Comparison of ENCODE assay signal across 8 mouse cellular contexts in genomic region chr13:90924072-90924471, GRCm38 (mm10). TPM values are rescaled to one million over a fixed set of nuclear protein-coding genes. Genes with fewer than 3 reads are reported as not detected.
DNase-seq lines count a peak whose midpoint lies in the region; ATAC-seq lines count a peak whose summit lies in the region.

No protein-coding gene starts in this region.

- peak overlapping the region; percentile 96 for H3K4me3 ChIP-seq in heart, embryonic 15.5 days
- H3K4me3 ChIP-seq in hindbrain, embryonic 14.5 days (replicated peaks; ENCODE audit: low read length) = peak overlapping the region; percentile 76
- H3K4me3 ChIP-seq in midbrain, embryonic 13.5 days (replicated peaks) = peak overlapping the region; percentile 78

- ATAC-seq in heart, embryonic 15.5 days (replicated peaks; ENCODE audit: insufficient number of reproducible peaks, insufficient read depth, low FRiP score, low read depth) = no peak
- ATAC-seq in hindbrain, embryonic 14.5 days (ENCODE audit: low FRiP score) = no peak
- ATAC-seq in midbrain, embryonic 13.5 days = no peak
- ATAC-seq in granulocyte monocyte progenitor cell, adult 5-6 weeks (replicated peaks; ENCODE audit: poor library complexity, severe bottlenecking) = no peak

- H3K4me2 ChIP-seq in heart, embryonic 15.5 days = peak overlapping the region; percentile 67
- peak overlapping the region; percentile 85 for H3K4me2 ChIP-seq in hindbrain, embryonic 14.5 days (replicated peaks)
- H3K4me2 ChIP-seq in midbrain, embryonic 13.5 days (replicated peaks) = peak overlapping the region; percentile 73

- WGBS in heart, embryonic 15.5 days = 41% methylated on average over 9 of the region's 9 CpGs
- WGBS in hindbrain, embryonic 14.5 days = 53% methylated on average over 9 of the region's 9 CpGs
- WGBS in midbrain, embryonic 13.5 days = 50% methylated on average over 9 of the region's 9 CpGs

- no peaks in the 10 kb centered on the region for H3K9me3 ChIP-seq in heart, embryonic 15.5 days (replicated peaks)
- no peaks in the 10 kb centered on the region for H3K9me3 ChIP-seq in hindbrain, embryonic 14.5 days (ENCODE audit: control insufficient read depth, low read length)
- no peaks in the 10 kb centered on the region for H3K9me3 ChIP-seq in midbrain, embryonic 13.5 days

- H3K4me1 ChIP-seq in heart, embryonic 15.5 days (replicated peaks) = peaks cover 9% of the 10 kb centered on the region
- H3K4me1 ChIP-seq in hindbrain, embryonic 14.5 days (replicated peaks; ENCODE audit: control insufficient read depth, insufficient read depth, low read length) = peaks cover 6% of the 10 kb centered on the region; the same call in 1 of the 2 replicates
- H3K4me1 ChIP-seq in midbrain, embryonic 13.5 days (replicated peaks) = peaks cover 10% of the 10 kb centered on the region

- H3K36me3 ChIP-seq in heart, embryonic 15.5 days = peaks cover 29% of the 10 kb centered on the region
- H3K36me3 ChIP-seq in hindbrain, embryonic 14.5 days (replicated peaks; ENCODE audit: control insufficient read depth, insufficient read depth) = peaks cover 43% of the 10 kb centered on the region
- H3K36me3 ChIP-seq in midbrain, embryonic 13.5 days = peaks cover 38% of the 10 kb centered on the region

- H3K9ac ChIP-seq in heart, embryonic 15.5 days = peak overlapping the region; percentile 98; the same call in 1 of the 2 replicates
- H3K9ac ChIP-seq in hindbrain, embryonic 14.5 days = peak overlapping the region; percentile 81
- peak overlapping the region; percentile 92 for H3K9ac ChIP-seq in midbrain, embryonic 13.5 days (replicated peaks)

- no peak overlapping the region; the same call in 1 of the 2 replicates for H3K27ac ChIP-seq in heart, embryonic 15.5 days
- H3K27ac ChIP-seq in hindbrain, embryonic 14.5 days = no peak overlapping the region
- H3K27ac ChIP-seq in midbrain, embryonic 13.5 days = no peak overlapping the region

- no peak for DNase-seq in heart, adult 8-10 months (ENCODE audit: low spot score)
- DNase-seq in ZHBTc4 (ENCODE audit: low read depth, low spot score) = peak; percentile 32
- DNase-seq in hindbrain, embryonic 14.5 days (ENCODE audit: low spot score) = no peak
- no peak for DNase-seq in right cerebral cortex, postnatal 4 days
- DNase-seq in right cerebral cortex, postnatal 14 days = no peak

- H3K27me3 ChIP-seq in heart, embryonic 15.5 days = no peaks in the 10 kb centered on the region
- no peaks in the 10 kb centered on the region for H3K27me3 ChIP-seq in hindbrain, embryonic 14.5 days (ENCODE audit: control insufficient read depth, insufficient read depth, low read length)
- H3K27me3 ChIP-seq in midbrain, embryonic 13.5 days = no peaks in the 10 kb centered on the region

RNA-seq across cellular contexts. Expression of gene Rps23, which starts 1.3 kb away (rescaled TPM):
- 97.2 and 135 TPM in 2 replicates for polyA plus RNA-seq in heart, embryonic 15.5 days (2015; fragmentation: Nextera tagmentation; extraction: Ambion mirVana)
- total RNA-seq in heart, adult 8-10 months (2022) = 100 to 1,000 TPM; 128 to 200 (median 165) TPM
- 132 and 156 TPM in 2 replicates for polyA plus RNA-seq in hindbrain, embryonic 14.5 days (2014; fragmentation: Nextera tagmentation; extraction: Ambion mirVana)
- 139 and 147 TPM in 2 replicates for polyA plus RNA-seq in midbrain, embryonic 13.5 days (2015; fragmentation: Nextera tagmentation; extraction: Ambion mirVana)
- total RNA-seq in granulocyte monocyte progenitor cell, adult 5-6 weeks (2014; fragmentation: Nextera tagmentation) = 4,007 and 4,325 TPM in 2 replicates
- total RNA-seq in granulocyte monocyte progenitor cell, adult 5-6 weeks (2017) = 2,405 and 2,818 TPM in 2 replicates

RNA-seq across cellular contexts. Expression of gene Atp6ap1l, which starts 18.9 kb away (rescaled TPM):
- 0.53 and 0.92 TPM in 2 replicates for polyA plus RNA-seq in heart, embryonic 15.5 days (2015; fragmentation: Nextera tagmentation; extraction: Ambion mirVana)
- under 1 TPM in 3 of 4 experiments, not detected in 1; 0.24 to 0.41 (median 0.31) TPM for total RNA-seq in heart, adult 8-10 months (2022)
- polyA plus RNA-seq in hindbrain, embryonic 14.5 days (2014; fragmentation: Nextera tagmentation; extraction: Ambion mirVana) = 0.76 and 0.98 TPM in 2 replicates
- 0.59 TPM in 1 of 2 replicates, not detected in the other for polyA plus RNA-seq in midbrain, embryonic 13.5 days (2015; fragmentation: Nextera tagmentation; extraction: Ambion mirVana)
- not detected in 2 replicates for total RNA-seq in granulocyte monocyte progenitor cell, adult 5-6 weeks (2014; fragmentation: Nextera tagmentation)
- total RNA-seq in granulocyte monocyte progenitor cell, adult 5-6 weeks (2017) = not detected in 2 replicates
